Mouse (Mus musculus) heart, postnatal 10 days (tissue): ENCODE measurements at regions not wholly inside any gene's neighbourhood (a gene's known extent, or its start where the extent isn't known, plus 50 kb on each side); places are given as distances from the start of the nearest gene placed in this dataset.

Experiments
- DNase-seq, 2 experiments: peaks; one replicate each; pipeline ENCODE4 v3.0.0; 2021
- intact Hi-C: fragments of 180-260 bp; cut with DNase I; formaldehyde crosslinking; loops from one replicate; pipeline ENCODE4 v1.15.1; 2025

- DNase-seq: no peak
- intact Hi-C loops: no loop called here
These were observed 85.1 kb upstream of the Otos start for GRCm38 (mm10) chr1:92733732-92734131.

GRCm38 (mm10) chr1:92731353-92732282, 83.0 kb upstream of the Otos start:
- no peak for DNase-seq
- intact Hi-C loops: no loop called here

GRCm38 (mm10) chr1:92730576-92730975, 81.9 kb upstream of the Otos start:
- intact Hi-C loops: no loop called here

GRCm38 (mm10) chr1:92727961-92728360, 79.3 kb upstream of the Otos start:
- DNase-seq: no peak
- intact Hi-C loops: no loop called here

More at GRCm38 (mm10) chr1:92730576-92730975, 81.9 kb upstream of the Otos start:
- DNase-seq: no peak

GRCm38 (mm10) chr1:92727371-92727770, 78.7 kb upstream of the Otos start:
- DNase-seq: no peak
- intact Hi-C loops: no loop called here

GRCm38 (mm10) chr1:92726341-92726740, 77.7 kb upstream of the Otos start:
- intact Hi-C loops: no loop called here
- no peak for DNase-seq

GRCm38 (mm10) chr1:92724135-92724534, 75.5 kb upstream of the Otos start:
- DNase-seq: peak; percentile 86 to 92
- intact Hi-C loops: no loop called here

- intact Hi-C loops: loop anchor here (2.0 kb wide), 1 partner anchor 22 kb away; no protein-coding TSS in a partner anchor
- DNase-seq: peak; percentile 60 to 83
These were observed 71.9 kb upstream of the Otos start for GRCm38 (mm10) chr1:92720567-92720966.

GRCm38 (mm10) chr1:92719864-92720263, 71.2 kb upstream of the Otos start:
- intact Hi-C loops: loop anchor here (2.0 kb wide), 1 partner anchor 21 kb away; no protein-coding TSS in a partner anchor
- DNase-seq: no peak

- DNase-seq: no peak
- intact Hi-C loops: no loop called here
These were observed 69.5 kb upstream of the Otos start for GRCm38 (mm10) chr1:92718108-92718507.

- no peak for DNase-seq
- intact Hi-C loops: no loop called here
These were observed 66.2 kb upstream of the Otos start for GRCm38 (mm10) chr1:92714725-92715324.

- no peak for DNase-seq
- intact Hi-C loops: no loop called here
These were observed 63.7 kb upstream of the Otos start for GRCm38 (mm10) chr1:92712366-92712765.

- DNase-seq: peak in 1 of 2 experiments; percentile 33
- intact Hi-C loops: no loop called here
These were observed 61.7 kb upstream of the Otos start for GRCm38 (mm10) chr1:92710321-92710839.

GRCm38 (mm10) chr1:92709190-92709850, 60.7 kb upstream of the Otos start:
- DNase-seq: no peak
- intact Hi-C loops: no loop called here

- no peak for DNase-seq
- intact Hi-C loops: no loop called here
These were observed 59.6 kb upstream of the Otos start for GRCm38 (mm10) chr1:92707917-92708897.

GRCm38 (mm10) chr1:92707441-92707840, 58.8 kb upstream of the Otos start:
- intact Hi-C loops: no loop called here
- DNase-seq: no peak

- intact Hi-C loops: no loop called here
- DNase-seq: peak in 1 of 2 experiments; percentile 53
These were observed 55.3 kb upstream of the Otos start for GRCm38 (mm10) chr1:92703903-92704302.

GRCm38 (mm10) chr1:92703270-92703669, 54.6 kb upstream of the Otos start:
- no peak for DNase-seq
- intact Hi-C loops: no loop called here

GRCm38 (mm10) chr1:92700107-92700506, 51.5 kb upstream of the Otos start:
- DNase-seq: no peak
- intact Hi-C loops: no loop called here

- intact Hi-C loops: loop anchor here (2.0 to 5.0 kb wide), 3 partner anchors 21 to 207 kb away; partner anchors contain the start of gene Dusp28
- no peak for DNase-seq
These were observed 51.1 kb upstream of the Otos start for GRCm38 (mm10) chr1:92699697-92700096.
